Mouse (Mus musculus) gastrocnemius, postnatal 14 days (tissue): ENCODE results near the gene Anapc7. TPM values are rescaled to one million over a fixed set of nuclear protein-coding genes. Genes with fewer than 3 reads are reported as not detected.
A peak's percentile ranks its signal among the peaks of the same experiment; 100 is the strongest.
"Not testable (repeated sequence)": the region's sequence is repeated elsewhere in the genome, so short reads cannot be mapped to it uniquely, and the experiment has no call there.

Source experiments
- DNase-seq: peaks from one replicate; pipeline ENCODE4 v3.0.0; 2021; ENCODE audit warnings: mixed read lengths
- intact Hi-C: fragments of 180-260 bp; cut with DNase I; formaldehyde crosslinking; loops from one replicate; pipeline ENCODE4 v1.15.1; 2025; ENCODE audit warnings: low total_unique reads
- total RNA-seq, 2 experiments: library from RNA; stranded (reverse); gene quantifications; 2 replicates each; pipeline ENCODE4 v1.2.3; 2021

Anapc7 gene
- total RNA-seq, 2 experiments from 2014 or later = 16.6 to 18.1 TPM

DNA sequence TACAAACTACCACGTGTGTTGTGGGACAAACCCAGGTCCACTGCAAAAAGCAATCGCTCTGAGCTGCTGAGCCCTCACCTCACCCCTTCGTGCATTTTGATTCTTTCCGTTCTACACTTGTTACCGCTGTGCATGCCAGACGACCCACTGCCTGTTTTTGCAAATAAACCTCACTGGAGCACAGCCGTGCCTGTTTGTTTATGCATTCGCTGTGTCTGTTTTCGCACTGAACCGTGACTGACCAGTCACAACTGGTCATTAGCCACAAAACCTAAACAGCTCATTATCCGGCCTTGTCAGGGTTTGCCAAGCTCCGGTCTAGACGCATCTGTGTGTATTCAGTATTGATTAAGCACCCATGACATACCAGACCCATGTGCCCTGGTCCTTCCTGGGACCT lies 19.3 kb upstream of the Anapc7 start:
- intact Hi-C loops = loop anchor here (10.0 kb wide), 1 partner anchor 323 kb away; no protein-coding TSS in a partner anchor

DNA sequence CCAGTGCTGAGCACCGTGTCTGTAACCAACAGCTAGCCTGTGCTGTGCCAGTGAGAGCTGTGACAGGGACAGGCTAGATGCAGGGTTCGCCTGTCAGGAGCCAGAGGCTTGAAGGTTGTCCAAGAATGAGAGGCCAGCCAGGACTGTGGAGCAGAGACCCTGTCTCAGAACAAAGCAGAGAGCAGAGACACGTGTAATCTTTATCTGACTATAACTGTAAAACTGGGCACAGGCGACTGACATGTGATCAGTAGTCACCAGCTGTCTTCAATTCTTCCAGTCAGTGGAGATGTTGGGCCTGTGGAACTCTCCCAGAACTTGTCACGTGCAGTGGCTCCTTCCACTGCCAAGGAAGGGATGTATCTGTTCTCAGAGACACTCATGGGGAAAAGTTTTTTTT lies 18.7 kb upstream of the Anapc7 start:
- intact Hi-C loops = loop anchor here (10.0 kb wide), 1 partner anchor 322 kb away; no protein-coding TSS in a partner anchor
- peak; percentile 39 for DNase-seq

More for the DNA sequence above, 19.3 kb upstream of the Anapc7 start:
- DNase-seq = no peak

DNA sequence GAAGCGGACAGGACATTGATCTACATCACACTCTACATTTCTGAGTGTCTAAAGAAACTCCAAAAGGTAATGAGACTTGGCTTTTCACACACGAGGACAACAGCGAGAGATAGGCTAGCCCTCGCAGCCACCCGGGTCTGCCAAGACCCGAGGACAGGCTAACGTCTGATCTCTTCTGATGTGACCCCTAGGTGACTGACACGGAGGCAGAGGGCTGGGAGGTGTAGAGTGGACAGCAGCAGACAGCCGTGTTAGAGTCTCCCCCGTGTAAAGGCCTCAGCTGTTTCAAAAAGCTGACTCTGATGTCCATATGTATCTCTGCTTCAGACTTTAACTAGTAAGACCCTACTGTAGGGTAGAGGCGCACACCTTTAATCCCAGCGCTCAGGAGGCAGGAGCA lies 18.1 kb upstream of the Anapc7 start:
- intact Hi-C loops = loop anchor here (10.0 kb wide), 1 partner anchor 321 kb away; no protein-coding TSS in a partner anchor
- DNase-seq = no peak

DNA sequence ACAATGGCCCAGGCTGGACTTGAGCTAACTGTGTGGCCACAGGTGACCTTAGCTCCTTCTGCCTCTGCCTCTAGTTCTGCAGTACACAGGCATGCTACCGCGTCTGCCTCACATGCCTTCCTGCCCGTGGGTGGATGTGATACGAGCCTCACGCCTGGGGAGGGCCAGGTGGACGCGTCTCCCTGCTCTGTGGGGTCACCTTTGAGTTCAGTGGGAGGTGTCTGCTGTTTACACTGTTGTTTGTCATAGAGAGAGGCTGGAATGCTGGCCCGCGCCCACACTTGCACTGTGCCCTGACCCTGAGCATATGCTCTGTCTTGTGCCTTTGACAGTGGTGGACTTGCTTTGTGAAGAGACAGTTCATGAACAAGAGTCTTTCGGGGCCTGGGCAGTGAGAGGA lies 16.0 kb upstream of the Anapc7 start:
- no peak for DNase-seq
- intact Hi-C loops = loop anchor here (10.0 kb wide), 1 partner anchor 319 kb away; no protein-coding TSS in a partner anchor

DNA sequence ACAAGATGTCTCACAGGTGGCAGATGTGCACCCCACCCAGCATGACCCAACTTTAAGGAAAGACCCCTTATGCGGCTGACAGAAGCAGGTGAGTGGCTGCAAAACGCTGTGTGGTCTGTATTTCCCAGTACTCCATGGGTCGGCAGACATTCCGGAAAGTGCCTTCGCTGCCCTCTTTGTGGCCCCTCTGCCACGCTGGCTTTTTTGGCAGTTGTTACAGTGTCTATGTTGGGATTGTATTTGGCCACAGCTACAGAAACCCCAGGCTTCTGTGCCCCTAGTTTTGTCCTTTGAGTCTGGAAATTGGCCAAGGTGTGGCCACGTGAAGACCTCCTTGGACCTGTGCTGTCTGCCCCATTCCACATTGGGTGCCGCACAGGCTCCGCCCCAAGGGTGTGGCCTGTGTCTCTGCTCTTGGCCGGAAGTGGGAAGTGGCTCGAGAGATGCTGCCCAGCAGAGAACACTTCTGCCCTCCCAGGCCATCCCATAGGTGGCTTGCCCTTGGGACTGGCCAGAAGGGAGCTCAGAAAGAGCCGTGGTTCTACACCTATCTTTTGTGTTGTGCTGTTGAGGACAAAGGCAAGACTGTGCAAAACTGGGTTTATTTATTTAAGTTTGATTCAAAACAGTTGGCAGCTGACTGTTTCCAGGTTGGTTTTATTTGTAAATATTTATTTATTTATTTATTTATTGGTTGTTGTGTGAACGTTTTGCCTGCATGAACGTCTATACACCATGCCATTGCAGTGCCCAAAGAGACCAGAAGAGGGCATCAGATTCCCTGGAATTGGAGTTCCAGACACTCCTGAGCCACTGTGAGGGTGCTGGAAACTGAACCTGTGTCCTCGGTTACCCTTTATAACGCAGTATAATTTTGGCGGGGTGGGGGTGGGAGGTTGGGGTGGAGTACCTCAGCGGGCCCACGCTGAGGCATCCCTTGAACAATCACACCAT lies 11.5 kb upstream of the Anapc7 start:
- no peak for DNase-seq
- intact Hi-C loops = loop anchor here (10.0 kb wide), 1 partner anchor 315 kb away; no protein-coding TSS in a partner anchor

DNA sequence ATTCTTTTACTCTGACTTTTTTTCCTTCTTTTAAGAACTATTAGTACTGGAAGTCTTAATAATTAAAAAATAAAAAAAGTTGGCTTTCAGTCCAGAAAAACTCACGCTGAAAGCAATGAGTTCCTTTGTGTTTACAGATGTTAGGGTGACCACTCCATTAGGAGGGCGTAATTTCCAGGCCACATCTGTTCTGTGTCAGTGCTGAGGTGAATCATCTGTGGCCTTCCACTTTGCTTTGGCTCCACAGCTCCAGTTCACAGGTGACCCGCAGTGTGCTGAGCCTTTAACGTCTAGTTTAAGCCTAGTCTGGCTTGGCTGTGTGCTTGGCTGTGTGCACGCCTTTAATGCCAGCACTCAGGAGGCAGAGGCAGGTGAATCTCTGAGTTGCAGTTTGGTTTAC lies 9.6 kb upstream of the Anapc7 start:
- intact Hi-C loops = no loop called here
- DNase-seq = no peak

DNA sequence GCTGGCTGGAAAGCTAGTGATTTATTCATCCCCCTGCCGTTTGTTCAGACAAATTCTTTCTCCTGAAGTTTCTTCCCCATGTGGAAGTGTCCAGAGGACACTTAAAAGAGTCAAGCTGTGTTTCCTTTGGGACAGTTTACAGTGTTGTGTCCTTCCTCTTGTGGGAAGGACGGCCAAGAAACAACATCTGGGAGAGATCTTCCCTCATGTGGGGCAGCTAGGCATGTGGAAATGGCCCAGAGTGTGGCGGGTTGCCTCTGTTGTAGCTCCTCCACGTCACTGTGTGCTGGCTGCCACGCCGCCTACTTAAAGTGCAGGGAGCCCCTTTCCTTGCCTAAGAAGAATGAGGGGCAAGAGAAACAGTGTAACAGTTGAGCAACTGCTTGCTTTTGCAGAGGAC lies 8.7 kb upstream of the Anapc7 start:
- intact Hi-C loops = no loop called here
- DNase-seq = no peak

DNA sequence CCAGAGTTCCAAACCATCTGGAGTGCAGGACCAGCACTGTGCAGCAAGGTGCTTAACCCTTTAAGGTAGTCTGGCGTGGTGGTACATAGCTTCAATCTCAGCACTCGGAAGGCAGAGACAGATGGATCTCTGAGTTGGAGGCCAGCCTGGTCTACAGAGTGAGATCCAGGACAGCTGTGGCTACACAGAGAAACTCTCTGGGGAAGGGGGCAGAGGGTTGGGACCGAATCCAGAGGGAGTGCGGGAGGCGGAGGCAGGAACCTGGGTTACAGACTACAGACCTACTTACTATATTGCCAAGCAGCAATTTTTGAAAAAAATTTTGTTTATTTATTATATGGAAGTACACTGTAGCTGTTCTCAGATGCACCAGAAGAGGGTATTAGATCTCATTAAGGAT lies 7.1 kb upstream of the Anapc7 start:
- intact Hi-C loops = no loop called here
- no peak for DNase-seq

DNA sequence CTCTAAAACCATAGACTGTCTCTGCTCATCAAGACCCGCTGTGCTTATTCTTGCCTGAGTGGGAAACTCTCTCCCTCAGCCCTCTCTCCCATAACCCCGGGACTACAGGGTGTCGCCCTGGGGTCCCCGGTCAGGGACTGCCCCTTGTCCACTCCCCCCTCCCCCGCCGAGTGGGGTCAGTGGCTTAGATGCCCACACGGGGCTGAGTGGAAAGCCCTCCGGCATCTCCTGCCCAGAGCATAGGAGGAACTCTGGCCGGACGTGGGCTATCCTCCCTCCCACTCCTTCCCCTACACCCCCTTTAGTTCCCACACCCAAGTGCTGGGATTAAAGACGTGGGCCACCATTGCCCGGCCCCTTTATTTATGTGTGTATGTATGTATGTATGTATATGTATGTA lies 6.0 kb upstream of the Anapc7 start:
- intact Hi-C loops = no loop called here
- no peak for DNase-seq

DNA sequence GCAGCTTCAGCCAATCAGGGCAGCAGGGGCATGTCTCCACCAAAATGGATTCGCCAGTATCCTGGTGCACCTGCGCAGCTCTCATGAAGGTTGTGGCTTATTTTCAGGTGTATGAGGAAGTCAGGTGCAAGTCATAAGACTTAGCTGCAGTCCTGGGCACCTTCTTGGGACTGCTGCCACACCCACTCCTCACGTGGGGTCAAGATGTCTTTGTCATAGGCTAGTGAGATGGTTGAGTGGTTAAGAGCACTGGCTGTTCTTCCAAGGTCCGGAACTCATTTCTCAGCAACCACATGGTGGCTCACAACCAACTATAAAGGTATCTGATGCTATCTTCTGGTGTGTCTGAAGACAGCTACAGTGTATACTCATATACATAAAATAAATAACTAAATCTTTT lies 817 bp upstream of the Anapc7 start:
- intact Hi-C loops, DNase-seq: not testable (repeated sequence)

DNA sequence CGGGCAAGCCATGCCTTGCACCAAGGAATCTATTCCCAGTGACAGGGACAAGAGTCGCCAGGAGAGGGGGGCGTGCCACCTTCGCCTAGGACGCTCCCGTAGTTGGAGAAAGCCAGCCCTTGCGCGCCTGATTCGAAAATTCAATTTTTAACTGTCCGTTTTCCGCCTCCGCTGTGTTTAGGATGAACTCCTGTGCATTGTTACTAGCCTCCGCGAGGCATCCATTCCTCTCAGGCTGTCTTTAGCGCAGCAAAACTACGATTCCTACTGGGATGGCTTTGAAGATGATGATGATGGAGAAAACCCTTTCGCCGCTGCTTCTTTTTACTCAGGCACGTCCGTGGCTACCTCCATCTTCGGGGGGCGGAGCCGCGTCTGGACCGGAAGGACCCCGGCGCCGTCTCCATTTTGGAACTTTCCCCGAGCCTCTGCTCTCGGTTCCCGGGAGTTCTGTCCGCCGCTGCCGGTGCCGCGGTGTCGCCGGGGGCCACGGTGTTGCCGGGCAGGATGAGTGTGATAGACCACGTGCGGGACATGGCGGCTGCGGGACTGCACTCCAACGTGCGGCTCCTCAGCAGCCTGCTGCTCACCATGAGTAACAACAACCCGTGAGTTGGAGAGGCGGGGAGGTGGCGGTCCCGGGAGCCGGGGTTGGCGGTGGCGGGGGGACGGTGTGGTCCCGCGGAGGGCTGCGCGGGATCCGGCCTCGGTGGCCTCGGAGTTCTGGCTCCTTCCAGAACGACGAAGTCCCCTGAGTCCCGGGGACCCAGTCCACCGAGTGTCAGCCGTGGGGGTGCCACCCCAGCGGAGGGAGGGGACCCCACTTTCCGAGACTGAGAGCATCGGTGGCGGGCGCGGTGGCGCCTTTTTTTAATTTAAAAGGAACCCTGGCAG lies 825 bp downstream of the Anapc7 start:
- intact Hi-C loops = no loop called here

DNA sequence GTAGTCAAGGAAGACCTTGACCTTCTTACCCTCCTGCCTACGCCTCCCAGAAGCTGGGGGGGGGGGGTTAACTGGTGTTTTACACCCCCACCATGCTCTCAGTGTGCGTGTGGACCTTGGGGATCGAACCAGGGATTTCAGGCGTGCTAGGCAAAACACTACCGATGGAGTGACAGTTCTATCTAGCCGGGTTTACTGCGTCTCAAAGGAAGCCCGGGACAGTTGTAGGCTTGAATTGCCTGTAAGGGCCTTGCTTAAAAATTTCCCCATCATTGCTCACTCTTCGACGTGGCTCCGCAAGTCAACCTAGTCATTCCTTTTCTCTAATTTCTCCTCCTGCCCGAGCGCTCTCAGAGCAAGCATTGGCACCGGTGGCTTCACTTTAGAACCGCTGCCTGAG lies 1.6 kb downstream of the Anapc7 start:
- intact Hi-C loops = no loop called here
- DNase-seq = no peak

More for the DNA sequence above, 825 bp downstream of the Anapc7 start:
- peak; percentile 88 for DNase-seq

DNA sequence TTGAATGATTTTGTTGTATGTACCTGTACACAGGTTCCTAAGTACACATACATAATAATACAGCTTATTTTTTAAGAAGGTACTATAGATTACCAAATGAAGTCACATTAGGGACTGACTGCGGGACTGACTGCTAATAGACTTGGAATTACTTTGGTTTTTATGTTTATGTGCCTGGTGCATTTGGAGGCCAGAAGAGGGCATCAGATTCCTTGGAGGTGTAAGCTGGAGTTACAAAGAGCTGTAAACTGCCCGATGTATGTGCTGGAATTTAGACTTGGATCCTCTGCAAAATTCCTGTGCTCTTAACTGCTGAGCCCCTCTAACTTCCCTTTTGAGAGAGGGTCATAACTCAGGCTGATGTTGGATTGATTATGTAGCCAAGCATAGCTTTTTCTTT lies 4.1 kb downstream of the Anapc7 start:
- intact Hi-C loops = no loop called here

DNA sequence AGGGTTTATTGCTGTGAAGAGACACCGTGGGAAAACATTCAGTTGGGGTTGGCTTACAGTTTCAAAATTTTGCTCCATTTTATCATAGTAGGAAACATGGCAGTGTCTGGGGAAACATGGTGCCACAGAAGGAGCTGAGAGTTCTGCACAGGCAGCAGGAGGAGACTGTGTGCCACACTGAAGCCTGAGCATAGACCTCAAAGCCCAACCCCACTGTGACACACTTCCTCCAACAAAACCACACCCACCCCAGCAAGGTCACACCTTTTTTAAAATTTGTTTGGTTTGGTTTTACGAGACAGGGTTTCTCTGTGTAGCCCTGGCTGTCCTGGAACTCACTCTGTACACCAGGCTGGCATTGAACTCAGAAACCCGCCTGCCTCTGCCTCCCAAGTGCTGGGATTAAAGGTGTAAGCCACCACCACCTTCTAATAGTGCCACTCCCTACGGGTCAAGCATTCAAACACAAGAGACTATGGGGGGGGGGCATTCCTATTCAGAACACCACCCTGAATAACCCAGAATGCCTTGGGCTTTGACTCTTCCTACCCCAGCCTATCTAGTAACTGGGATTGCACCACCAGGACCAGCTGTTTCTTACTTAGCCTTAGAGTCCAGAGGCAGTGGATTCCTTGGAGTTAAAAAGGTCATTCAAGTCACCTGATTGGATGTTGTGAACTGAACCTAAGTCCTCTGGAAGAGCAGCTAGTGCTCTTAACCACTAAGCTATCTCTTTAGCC lies 8.7 kb downstream of the Anapc7 start:
- no peak for DNase-seq
- intact Hi-C loops = no loop called here

More for the DNA sequence above, 4.1 kb downstream of the Anapc7 start:
- DNase-seq = no peak

DNA sequence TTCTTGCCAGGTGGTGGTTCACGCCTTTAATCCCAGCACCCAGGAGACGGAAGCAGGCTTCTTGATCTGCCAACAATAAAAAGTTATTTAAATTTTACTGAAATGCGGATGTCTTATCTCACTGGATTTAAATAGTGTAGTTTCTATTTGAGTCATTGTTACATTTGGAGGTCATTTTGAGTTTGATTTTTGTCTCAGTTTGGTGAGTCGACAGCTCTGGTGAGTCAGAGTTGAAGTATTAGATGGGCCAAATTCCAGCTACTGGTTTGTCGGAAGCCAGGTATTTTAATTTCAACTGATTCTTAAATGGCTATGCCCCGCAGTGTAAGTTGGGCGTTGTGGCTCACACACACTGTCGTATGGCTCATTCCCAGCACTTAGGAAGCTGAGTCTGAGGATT lies 9.7 kb downstream of the Anapc7 start:
- intact Hi-C loops = no loop called here
- no peak for DNase-seq

DNA sequence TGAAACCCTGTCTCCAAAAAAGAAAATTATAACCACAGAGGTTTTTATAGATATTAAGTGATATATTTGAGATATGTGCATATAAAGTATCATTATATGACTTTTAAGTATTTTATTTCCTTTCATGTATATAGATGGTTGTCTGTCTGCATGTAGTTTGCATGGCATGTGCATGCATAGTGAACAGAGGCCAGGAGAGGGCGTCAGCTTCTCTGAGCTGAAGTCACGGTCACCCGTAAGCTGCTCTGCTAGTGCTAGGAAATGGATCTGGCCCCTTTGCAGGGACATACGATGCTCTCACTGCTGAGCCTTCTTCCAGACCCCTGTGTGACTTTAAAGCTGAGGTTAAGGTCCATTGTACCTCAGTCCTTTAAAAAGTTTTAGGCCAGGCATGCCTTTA lies 13.0 kb downstream of the Anapc7 start:
- DNase-seq = no peak
- intact Hi-C loops = no loop called here

DNA sequence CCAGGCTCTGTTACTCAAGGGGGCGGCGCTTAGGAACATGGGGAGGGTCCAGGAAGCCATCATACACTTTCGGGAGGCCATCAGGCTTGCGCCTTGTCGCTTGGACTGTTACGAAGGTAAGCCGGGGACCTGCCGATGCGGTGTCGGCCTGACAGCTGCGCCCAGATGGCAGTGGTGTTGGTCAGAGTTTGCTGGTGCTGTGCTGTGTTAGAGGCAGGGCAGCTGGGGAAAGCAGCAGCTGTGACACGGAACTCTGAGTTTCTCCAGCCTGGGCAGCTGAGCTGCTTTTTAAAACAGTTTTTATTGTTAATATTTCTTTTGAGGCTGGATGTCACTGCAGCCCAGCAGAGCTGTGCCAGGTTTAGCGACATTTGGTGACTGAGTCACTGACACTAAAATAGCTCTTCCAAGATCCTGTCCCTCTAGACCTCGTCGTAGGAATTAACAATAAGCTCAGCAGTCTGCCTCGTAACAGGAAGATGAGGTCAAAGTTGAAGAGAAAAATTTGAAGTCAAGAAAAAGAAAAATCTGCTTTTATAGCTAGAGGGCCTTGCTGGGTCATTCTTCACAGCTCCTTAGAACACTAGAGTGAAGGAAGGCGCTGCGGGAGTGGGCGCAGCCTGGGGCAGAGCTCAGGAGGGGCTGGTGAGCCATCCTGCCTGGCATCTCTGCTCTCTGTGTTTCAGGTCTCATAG lies 18.1 kb downstream of the Anapc7 start:
- peak; percentile 30 for DNase-seq
- intact Hi-C loops = no loop called here

DNA sequence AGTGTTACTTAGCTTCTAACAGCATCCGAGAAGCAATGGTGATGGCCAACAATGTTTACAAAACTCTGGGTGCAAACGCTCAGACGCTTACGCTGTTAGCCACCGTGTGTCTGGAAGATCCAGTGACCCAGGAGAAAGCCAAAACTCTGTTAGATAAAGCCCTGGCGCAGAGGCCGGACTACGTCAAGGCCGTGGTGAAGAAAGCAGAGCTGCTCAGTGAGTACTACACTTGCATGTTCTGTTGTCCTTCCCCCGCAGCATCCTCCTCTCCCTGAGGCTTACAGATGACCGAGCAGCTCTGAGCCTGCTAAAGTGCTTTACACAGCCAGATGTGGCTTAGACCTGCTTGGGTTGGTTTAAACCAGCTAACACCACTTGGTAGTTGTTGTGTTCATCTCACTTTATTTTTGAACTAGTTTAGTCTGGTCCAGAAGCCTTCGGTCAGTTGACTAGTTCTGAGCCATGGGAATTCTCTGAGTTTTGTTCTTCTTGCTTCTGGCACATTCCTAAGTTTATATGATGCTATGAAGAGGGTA lies 18.7 kb downstream of the Anapc7 start:
- no peak for DNase-seq
- intact Hi-C loops = no loop called here

DNA sequence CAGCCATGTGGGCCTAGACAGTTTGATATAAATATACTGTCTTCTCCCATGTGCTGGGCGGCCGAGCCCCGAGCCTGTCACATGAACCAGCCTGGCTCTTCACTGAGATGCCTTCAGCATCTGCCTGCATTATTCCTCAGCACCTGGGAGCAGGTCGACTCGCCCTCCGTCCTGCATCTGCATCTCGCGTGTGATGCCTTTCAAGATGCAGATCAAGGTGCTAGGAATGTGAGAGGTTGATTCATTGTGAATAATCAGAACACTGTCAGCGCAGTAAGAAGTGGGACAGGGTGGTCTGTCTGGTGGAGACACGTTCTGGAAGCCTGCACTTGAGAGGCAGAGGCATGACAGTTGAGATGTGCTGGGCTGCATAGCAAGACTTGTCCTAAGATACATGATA lies 23.0 kb downstream of the Anapc7 start:
- intact Hi-C loops = no loop called here
- no peak for DNase-seq
